Mouse (Mus musculus) mammary gland, adult 2 months (tissue): ENCODE data around the gene Dis3l. TPM values are rescaled to one million over a fixed set of nuclear protein-coding genes. Genes with fewer than 3 reads are reported as not detected.

Source experiments
- polyA plus RNA-seq: library from polyadenylated mRNA; depleted of rRNA; stranded (reverse); fragments of >200 nt; gene quantifications from 2 replicates; pipeline ENCODE4 v1.2.3, GENCODE M21; 2012; ENCODE audit warnings: low replicate concordance; rRNA removed

Dis3l gene
- polyA plus RNA-seq = 9.2 and 27.7 TPM in 2 replicates

GRCm38 (mm10) chr9:64341254-64341566, at the start of gene Dis3l:
Gene Dis3l, minus strand, starts transcription at chr9:64341288.

GRCm38 (mm10) chr9:64385511-64386465, 44.7 kb upstream of the Dis3l start, which contains the start of gene Megf11:
Gene Megf11, plus strand, starts transcription at chr9:64385626.

GRCm38 (mm10) chr9:64281105-64281780, 59.8 kb downstream of the Dis3l start, which contains the start of gene Tipin:
Gene Tipin, plus strand, starts transcription at chr9:64281581.

Other genes with a start within 250 kb of the Dis3l start
- 8.6 and 16.6 TPM in 2 replicates for gene Lctl, start 224.1 kb downstream of the Dis3l start, polyA plus RNA-seq
- gene Zwilch, start 168.2 kb downstream of the Dis3l start, polyA plus RNA-seq = 0.47 and 1.2 TPM in 2 replicates
- gene Rpl4, start 167.9 kb downstream of the Dis3l start, polyA plus RNA-seq = 325 and 388 TPM in 2 replicates
- 4.7 and 10.5 TPM in 2 replicates for gene Snapc5, start 162.0 kb downstream of the Dis3l start, polyA plus RNA-seq
- 0.20 TPM in 1 of 2 replicates, not detected in the other for gene Uchl4, start 106.1 kb downstream of the Dis3l start, polyA plus RNA-seq
- 41.2 and 56.7 TPM in 2 replicates for gene Map2k1, start 87.7 kb downstream of the Dis3l start, polyA plus RNA-seq
- 2.7 and 5.3 TPM in 2 replicates for gene Tipin, start 59.7 kb downstream of the Dis3l start, polyA plus RNA-seq
- 0.43 and 0.73 TPM in 2 replicates for gene Megf11, start 44.3 kb upstream of the Dis3l start, polyA plus RNA-seq